Mouse (Mus musculus) midbrain, postnatal 0 days (tissue): ENCODE measurements around the gene Usp19. TPM values are rescaled to one million over a fixed set of nuclear protein-coding genes. Genes with fewer than 3 reads are reported as not detected.

Experiments
- ATAC-seq: fragments of 200-750 bp; cut with Nextera tagmentation; 2 replicates; pipeline ENCODE4 v1.8.0; 2017; ENCODE audit warnings: moderate number of reproducible peaks, mild to moderate bottlenecking, moderate TSS enrichment, moderate library complexity; ENCODE audit not compliant: low FRiP score
- DNase-seq: peaks from one replicate; pipeline ENCODE4 v3.0.0-alpha.2; 2015; ENCODE audit warnings: low spot score
- H3K27ac ChIP-seq: fragments of 300-500 bp; sonication (generic); 2 replicates; pipeline ENCODE4 v1.5.1; 2014; ENCODE audit warnings: low read depth, mild to moderate bottlenecking, low read length, mixed read lengths
- H3K27me3 ChIP-seq: fragments of 300-500 bp; sonication (generic); 2 replicates; pipeline ENCODE4 v1.6.1; 2014; ENCODE audit warnings: low read length, control low read depth, mixed read lengths; ENCODE audit not compliant: insufficient read depth
- H3K36me3 ChIP-seq: fragments of 300-500 bp; sonication (generic); 2 replicates; pipeline ENCODE4 v1.6.1; 2014; ENCODE audit warnings: low read length, control low read depth, mixed read lengths; ENCODE audit not compliant: insufficient read depth
- H3K4me1 ChIP-seq: fragments of 300-500 bp; sonication (generic); 2 replicates; pipeline ENCODE4 v1.6.1; 2014; ENCODE audit warnings: mild to moderate bottlenecking, control low read depth, antibody characterized with exemption, low read length, mixed read lengths; ENCODE audit not compliant: insufficient read depth
- H3K4me2 ChIP-seq: fragments of 300-500 bp; sonication (generic); 2 replicates; pipeline ENCODE4 v1.6.1; 2014; ENCODE audit warnings: low read depth, mild to moderate bottlenecking, low read length, mixed read lengths; ENCODE audit not compliant: poor library complexity, severe bottlenecking
- H3K4me3 ChIP-seq: fragments of 300-500 bp; sonication (generic); 2 replicates; pipeline ENCODE4 v1.5.1; 2014; ENCODE audit warnings: low read depth, mild to moderate bottlenecking, low read length, moderate library complexity
- H3K9ac ChIP-seq: fragments of 300-500 bp; sonication (generic); replicated peaks from 2 replicates; pipeline ENCODE4 v1.6.1; 2014; ENCODE audit warnings: mild to moderate bottlenecking, low read length, moderate library complexity, mixed read lengths; ENCODE audit not compliant: poor library complexity, severe bottlenecking
- H3K9me3 ChIP-seq: fragments of 300-500 bp; sonication (generic); 2 replicates; pipeline ENCODE4 v1.6.1; 2016; ENCODE audit warnings: low read length, control low read depth
- CTCF ChIP-seq: IDR thresholded peaks from 2 replicates; pipeline ENCODE4 v1.5.1; 2016; ENCODE audit warnings: antibody characterized with exemption, mild to moderate bottlenecking
- WGBS: fragments of 180-500 bp; shearing (Covaris S2); extraction: QIAGEN DNeasy Blood & Tissue Kit; methylation state at CpG from one replicate; pipeline ENCODE4 v1.1.7; 2014; 5-methylcytosine and 5-hydroxymethylcytosine counted together
- polyA plus RNA-seq: library from polyadenylated mRNA; unstranded; fragments of >200 nt; fragmentation: Nextera tagmentation; extraction: Ambion mirVana; gene quantifications from 2 replicates; pipeline ENCODE4 v1.2.1, GENCODE M21; 2015
- total RNA-seq: library from RNA; depleted of rRNA; stranded (reverse); fragments of >200 nt; gene quantifications from 2 replicates; pipeline ENCODE4 v1.2.3, GENCODE M21; 2014

The Usp19 gene
- total and polyA plus RNA-seq, 2 experiments from 2014 or later: 50.7 to 113 TPM

GRCm38 (mm10) chr9:108455747-108456571 is 34.4 kb upstream of the Usp19 start:
- DNase-seq (no peak), ATAC-seq (no peak)
- no peak overlapping the region for H3K27ac ChIP-seq
- H3K9ac ChIP-seq: no peak overlapping the region
- no peaks in the 10 kb centered on the region for H3K36me3 ChIP-seq
- 73% methylated on average over 12 of the region's 12 CpGs for WGBS
- TF ChIP-seq CTCF: no peak
- H3K27me3 ChIP-seq: no peaks in the 10 kb centered on the region
- no peaks in the 10 kb centered on the region for H3K9me3 ChIP-seq
- no peak overlapping the region for H3K4me2 ChIP-seq
- H3K4me3 ChIP-seq: no peak overlapping the region
- H3K4me1 ChIP-seq: peaks cover 14% of the 10 kb centered on the region

GRCm38 (mm10) chr9:108456953-108457352 is 33.4 kb upstream of the Usp19 start:
- no peak for ATAC-seq
- Histone ChIP-seq H3K4me3 (no peak overlapping the region), H3K9me3 (no peaks in the 10 kb centered on the region), H3K27me3 (no peaks in the 10 kb centered on the region), H3K36me3 (no peaks in the 10 kb centered on the region), H3K9ac (no peak overlapping the region), H3K27ac (no peak overlapping the region), H3K4me2 (no peak overlapping the region), H3K4me1 (peaks cover 12% of the 10 kb centered on the region)
- WGBS: 87% methylated on average over 10 of the region's 10 CpGs
- DNase-seq: no peak
- no peak for TF ChIP-seq CTCF

GRCm38 (mm10) chr9:108459939-108460318 is 30.5 kb upstream of the Usp19 start:
- no peak for TF ChIP-seq CTCF
- H3K4me1 ChIP-seq: peaks cover 6% of the 10 kb centered on the region; the same call in 1 of the 2 replicates
- H3K27ac ChIP-seq: peak overlapping the region; percentile 80; the same call in 1 of the 2 replicates
- ATAC-seq (no peak), DNase-seq (no peak)
- 83% methylated on average over 1 of the region's 1 CpGs for WGBS
- H3K36me3 ChIP-seq: peaks cover 12% of the 10 kb centered on the region
- H3K4me3 ChIP-seq: peak overlapping the region; percentile 85
- H3K27me3 ChIP-seq: no peaks in the 10 kb centered on the region
- H3K9ac ChIP-seq: no peak overlapping the region
- H3K4me2 ChIP-seq: peak overlapping the region; percentile 75
- H3K9me3 ChIP-seq: no peaks in the 10 kb centered on the region

GRCm38 (mm10) chr9:108460319-108461178 is 29.9 kb upstream of the Usp19 start, which contains the start of gene Ccdc71:
Ccdc71 (plus strand) TSS chr9:108460527.
- Histone ChIP-seq H3K9ac (peak within 1 kb of the TSS; percentile 84), H3K36me3 (peaks cover 17% of the 10 kb centered on the region), H3K27me3 (no peaks in the 10 kb centered on the region), H3K9me3 (no peaks in the 10 kb centered on the region), H3K4me2 (peak within 1 kb of the TSS; percentile 75), H3K4me3 (peak within 1 kb of the TSS; percentile 85), H3K27ac (peak within 1 kb of the TSS; percentile 80), H3K4me1 (peaks cover 6% of the 10 kb centered on the region; the same call in 1 of the 2 replicates)
- under 1% methylated on average over 51 of the region's 52 CpGs for WGBS
- ATAC-seq: peak; percentile 85
- peak; percentile 90 for DNase-seq
- peak; percentile 6; the same call in 1 of the 2 replicates for TF ChIP-seq CTCF

GRCm38 (mm10) chr9:108461181-108461631 is 29.2 kb upstream of the Usp19 start, which contains the start of gene Klhdc8b:
Klhdc8b (minus strand) TSS chr9:108461581.
- no peak for ATAC-seq
- H3K27me3 ChIP-seq: no peaks in the 10 kb centered on the region
- no peak for TF ChIP-seq CTCF
- no peak for DNase-seq
- H3K4me1 ChIP-seq: peaks cover 6% of the 10 kb centered on the region; the same call in 1 of the 2 replicates
- peak within 1 kb of the TSS; percentile 84 for H3K9ac ChIP-seq
- H3K9me3 ChIP-seq: no peaks in the 10 kb centered on the region
- peaks cover 19% of the 10 kb centered on the region for H3K36me3 ChIP-seq
- peak within 1 kb of the TSS; percentile 80 for H3K27ac ChIP-seq
- peak within 1 kb of the TSS; percentile 85 for H3K4me3 ChIP-seq
- H3K4me2 ChIP-seq: peak within 1 kb of the TSS; percentile 75
- WGBS: 24% methylated on average over 11 of the region's 11 CpGs
